Mouse (Mus musculus): ENCODE measurements at regions not wholly inside any gene's neighbourhood (a gene's known extent, or its start where the extent isn't known, plus 50 kb on each side); places are given as distances from the start of the nearest gene placed in this dataset.

DNA sequence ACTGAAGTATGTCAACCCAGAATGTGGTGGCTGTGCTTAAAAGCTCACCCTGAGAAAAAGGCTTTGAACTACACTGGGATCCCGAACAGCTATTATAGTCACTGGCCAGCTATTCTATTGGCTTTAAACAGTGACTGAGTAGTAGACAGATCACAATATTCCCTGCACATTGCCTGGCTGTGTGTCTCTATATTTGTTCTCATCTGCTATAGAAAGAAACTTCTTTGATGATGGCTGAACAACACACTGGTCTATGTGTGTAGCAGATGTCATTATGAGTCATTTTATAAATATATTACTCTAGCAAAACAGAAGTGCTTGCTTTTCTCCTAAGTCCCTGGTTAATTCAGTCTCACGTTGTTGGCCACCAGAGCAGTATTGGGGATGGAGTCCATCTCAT, 152.1 kb upstream of the Slco6d1 start:
- intact Hi-C loops (cut with DNase I), result loop anchor here (2.0 kb wide), 1 partner anchor 76 kb away; no protein-coding TSS in a partner anchor
- no peak for TF ChIP-seq CTCF (IDR thresholded peaks at IDR 0.05)
- H3K27ac ChIP-seq, result no peak overlapping the region

DNA sequence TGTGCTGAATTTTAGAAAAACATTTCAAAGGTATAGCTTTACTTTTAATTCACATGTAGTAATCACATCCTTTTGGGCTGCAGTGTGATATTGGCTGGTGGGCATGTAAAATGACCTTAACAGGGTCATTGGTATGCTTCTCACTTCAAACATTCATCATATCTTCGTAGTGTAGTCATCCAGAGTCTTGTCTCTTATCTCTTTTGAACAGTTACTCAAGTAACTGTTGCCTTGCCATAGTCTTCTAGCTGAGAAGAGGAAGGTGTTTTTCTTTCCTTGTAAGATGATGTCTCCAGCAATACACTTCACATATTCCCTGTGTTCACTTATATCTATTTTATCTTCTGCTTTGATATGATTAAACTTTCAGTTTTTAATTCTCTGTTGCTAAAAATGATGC, 150.7 kb upstream of the Slco6d1 start:
- DNase-seq (ENCODE audit: extremely low spot score in 1 of 2, low spot score in 2 of 2), result no peak
- intact Hi-C loops (cut with DNase I), result no loop called here
- H3K27ac ChIP-seq, result no peak overlapping the region
- TF ChIP-seq CTCF (IDR thresholded peaks at IDR 0.05), result no peak
- H3K4me3 ChIP-seq, result no peak overlapping the region

More for the DNA sequence above, 152.1 kb upstream of the Slco6d1 start:
- DNase-seq (ENCODE audit: extremely low spot score in 1 of 2, low spot score in 2 of 2), result no peak
- no peak overlapping the region for H3K4me3 ChIP-seq

DNA sequence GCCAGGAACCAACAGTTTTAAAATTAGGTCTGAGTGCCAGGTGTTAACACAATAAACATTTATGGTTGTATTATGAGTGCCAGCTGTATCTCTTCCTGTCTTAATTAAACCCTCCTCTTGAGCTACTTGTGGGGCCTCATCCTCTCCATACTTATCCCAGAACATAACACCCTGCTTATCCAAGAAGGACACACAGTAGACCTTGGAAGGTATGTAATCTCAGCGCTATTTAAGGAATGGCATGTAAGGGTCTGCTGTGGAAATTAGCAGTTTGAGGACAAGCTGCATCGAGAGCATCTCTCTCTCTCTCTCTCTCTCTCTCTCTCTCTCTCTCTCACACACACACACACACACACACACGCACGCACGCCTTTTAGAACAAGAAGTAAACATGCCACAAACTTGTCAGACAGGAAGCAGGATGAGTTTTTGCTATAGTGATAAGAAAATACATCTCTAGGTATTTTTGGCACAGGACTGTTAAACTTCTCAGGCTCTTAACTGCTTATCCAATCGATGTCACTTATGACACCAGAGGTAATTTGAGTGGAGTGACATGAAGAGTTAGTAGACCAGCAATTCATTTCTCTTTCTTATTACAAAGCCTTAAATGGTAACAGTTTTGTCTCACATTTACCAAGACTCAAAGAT, 146.8 kb upstream of the Slco6d1 start:
- Histone ChIP-seq H3K27ac (no peak overlapping the region), H3K4me3 (no peak overlapping the region)
- intact Hi-C loops (cut with DNase I), result no loop called here
- no peak for TF ChIP-seq CTCF (IDR thresholded peaks at IDR 0.05)
- DNase-seq (ENCODE audit: extremely low spot score in 1 of 2, low spot score in 2 of 2), result no peak

DNA sequence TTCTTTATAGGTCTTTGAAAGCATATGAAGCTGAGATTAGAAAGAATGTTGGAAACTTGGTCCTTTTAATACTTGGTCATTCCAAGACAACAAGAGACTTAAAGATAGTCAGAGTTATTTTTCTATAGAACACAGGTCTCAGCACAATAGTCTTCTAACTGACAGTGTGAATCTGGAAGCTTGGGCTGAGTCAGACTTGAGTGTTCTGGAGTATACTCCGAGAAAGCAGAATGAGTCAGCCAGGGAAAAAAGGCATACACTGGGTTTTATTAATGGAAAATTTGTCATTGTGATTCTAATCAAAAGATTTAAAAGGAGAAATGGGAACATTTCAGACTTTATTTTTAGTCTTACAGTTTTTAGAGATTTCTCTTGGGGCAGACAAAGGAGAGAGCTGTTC, 145.4 kb upstream of the Slco6d1 start:
- H3K4me3 ChIP-seq, result no peak overlapping the region
- TF ChIP-seq CTCF (IDR thresholded peaks at IDR 0.05), result no peak
- intact Hi-C loops (cut with DNase I), result no loop called here
- DNase-seq (ENCODE audit: extremely low spot score in 1 of 2, low spot score in 2 of 2), result no peak
- H3K27ac ChIP-seq, result no peak overlapping the region

DNA sequence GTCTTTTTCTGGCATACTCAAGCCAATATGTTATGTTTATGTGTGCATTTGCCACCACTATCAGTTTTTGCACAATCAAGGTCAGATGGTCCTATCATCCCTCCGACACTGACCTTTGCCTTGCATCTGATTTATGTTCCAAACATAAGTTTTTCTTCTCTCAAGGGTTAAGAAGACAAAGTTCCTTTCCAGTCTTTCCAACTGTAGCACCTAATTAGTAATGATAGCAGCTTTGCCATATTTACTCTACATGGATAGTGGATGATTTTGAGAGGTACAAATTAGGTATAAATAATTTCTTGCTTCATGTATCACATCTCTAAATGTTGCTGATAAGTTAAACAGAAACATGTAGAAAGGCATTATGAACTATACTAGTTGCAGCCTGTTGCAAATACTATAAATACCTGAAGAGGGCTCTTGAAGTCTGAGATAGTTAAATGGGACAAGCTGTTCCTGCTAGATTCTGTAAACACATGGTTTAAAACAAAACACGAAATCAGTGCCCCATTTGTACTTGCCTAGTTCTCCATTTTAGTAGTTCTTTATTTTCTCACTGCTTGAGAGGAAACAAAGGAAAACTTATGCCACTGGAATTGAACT, 141.4 kb upstream of the Slco6d1 start:
- intact Hi-C loops (cut with DNase I), result no loop called here
- H3K4me3 ChIP-seq, result no peak overlapping the region
- DNase-seq (ENCODE audit: extremely low spot score in 1 of 2, low spot score in 2 of 2), result no peak
- H3K27ac ChIP-seq, result no peak overlapping the region
- no peak for TF ChIP-seq CTCF (IDR thresholded peaks at IDR 0.05)

DNA sequence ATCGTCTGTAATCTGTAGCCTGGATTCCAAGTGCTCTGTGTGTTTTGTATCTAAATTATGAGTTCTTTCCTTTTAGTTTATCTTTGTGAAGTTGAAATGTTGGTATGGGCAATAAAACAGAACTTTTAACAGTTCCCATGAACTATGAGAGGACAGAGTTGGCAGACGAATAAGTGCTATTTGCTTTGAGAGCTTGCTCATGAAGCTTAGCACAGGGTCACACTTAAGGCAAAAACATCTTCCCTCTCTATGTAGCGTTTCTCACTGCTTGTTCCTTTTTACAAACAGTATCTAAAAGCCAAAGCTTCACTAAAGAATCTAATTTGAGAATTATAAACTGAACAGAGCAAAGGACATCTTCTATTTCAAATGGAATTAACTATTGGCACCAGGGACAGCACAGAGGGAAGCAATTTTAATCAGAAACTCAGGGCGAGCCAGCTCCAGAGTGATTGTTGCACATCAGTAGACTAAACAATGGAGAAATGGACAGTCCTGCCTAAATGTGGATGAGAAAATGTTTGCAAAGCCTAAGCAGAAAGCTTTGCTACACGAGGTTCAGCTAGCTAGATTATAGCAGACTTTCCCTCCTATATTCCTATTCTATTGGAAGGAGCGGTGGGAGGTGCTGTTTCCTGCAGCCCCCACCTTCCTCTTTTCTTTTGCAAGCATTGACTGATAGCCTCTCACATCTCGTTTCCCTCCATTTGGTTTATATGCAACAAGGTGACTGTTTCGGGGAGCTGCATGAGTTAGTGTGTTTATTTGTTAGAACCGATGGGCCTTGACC, 140.5 kb upstream of the Slco6d1 start:
- TF ChIP-seq CTCF (IDR thresholded peaks at IDR 0.05), result no peak
- Histone ChIP-seq H3K27ac (no peak overlapping the region), H3K4me3 (no peak overlapping the region)
- intact Hi-C loops (cut with DNase I), result no loop called here
- no peak for DNase-seq (ENCODE audit: extremely low spot score in 1 of 2, low spot score in 2 of 2)

DNA sequence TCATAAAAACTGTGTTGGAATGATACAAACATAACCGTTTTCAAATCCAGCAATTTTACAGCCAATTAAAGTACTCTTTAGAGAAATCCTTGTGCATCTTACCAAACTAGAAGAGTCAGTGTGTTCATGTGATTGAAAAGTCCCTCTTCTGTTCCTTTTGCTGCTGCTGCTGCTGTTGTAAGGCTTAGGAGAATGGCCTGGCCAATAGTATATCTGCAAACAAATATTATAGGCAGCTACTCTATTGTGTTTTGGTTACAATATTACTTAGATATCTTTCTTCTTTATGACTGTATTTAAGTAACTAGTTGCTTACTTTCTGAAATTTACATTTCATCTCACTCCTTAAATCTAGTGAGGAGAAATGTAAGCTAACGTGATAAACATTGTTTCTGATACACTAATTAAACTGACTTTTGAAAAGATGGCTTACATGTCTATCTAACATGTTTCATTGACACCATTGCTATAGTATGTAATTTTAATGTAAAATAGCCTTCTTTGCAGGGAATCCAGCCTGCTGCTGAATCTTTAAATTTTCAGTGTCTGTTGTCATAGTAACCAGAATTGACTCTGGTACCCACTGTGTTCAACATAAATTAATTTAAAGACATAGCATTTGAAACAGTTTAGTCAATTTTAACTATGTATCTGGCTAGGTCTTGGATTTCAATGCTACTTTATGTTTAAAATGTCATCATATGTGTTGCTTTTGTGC, 139.7 kb upstream of the Slco6d1 start:
- TF ChIP-seq CTCF (IDR thresholded peaks at IDR 0.05), result no peak
- no peak for DNase-seq (ENCODE audit: extremely low spot score in 1 of 2, low spot score in 2 of 2)
- H3K27ac ChIP-seq, result 0 out of 2 replicates have a peak overlapping the region, but pooled peaks have one; percentile 11
- intact Hi-C loops (cut with DNase I), result no loop called here
- no peak overlapping the region for H3K4me3 ChIP-seq

DNA sequence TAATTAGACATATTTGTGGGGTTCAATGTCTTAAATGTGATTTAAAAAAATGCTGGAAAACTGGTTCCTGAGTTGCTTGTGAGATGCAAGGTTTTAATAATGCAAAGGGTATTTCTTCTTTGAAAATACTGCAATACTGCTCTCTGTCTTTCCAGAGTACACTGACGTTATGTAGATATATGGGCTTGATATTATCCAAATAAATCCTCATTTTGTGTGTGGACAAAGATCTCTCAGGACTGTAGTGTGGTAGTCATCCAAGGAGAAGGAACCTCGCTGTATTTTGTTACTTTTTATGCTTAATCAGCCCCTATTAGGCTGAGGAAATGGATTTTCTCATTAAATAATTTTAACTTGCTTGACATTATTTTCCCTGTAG, 139.2 kb upstream of the Slco6d1 start:
- Histone ChIP-seq H3K27ac (no peak overlapping the region), H3K4me3 (no peak overlapping the region)
- no peak for TF ChIP-seq CTCF (IDR thresholded peaks at IDR 0.05)
- no peak for DNase-seq (ENCODE audit: extremely low spot score in 1 of 2, low spot score in 2 of 2)
- intact Hi-C loops (cut with DNase I), result no loop called here

DNA sequence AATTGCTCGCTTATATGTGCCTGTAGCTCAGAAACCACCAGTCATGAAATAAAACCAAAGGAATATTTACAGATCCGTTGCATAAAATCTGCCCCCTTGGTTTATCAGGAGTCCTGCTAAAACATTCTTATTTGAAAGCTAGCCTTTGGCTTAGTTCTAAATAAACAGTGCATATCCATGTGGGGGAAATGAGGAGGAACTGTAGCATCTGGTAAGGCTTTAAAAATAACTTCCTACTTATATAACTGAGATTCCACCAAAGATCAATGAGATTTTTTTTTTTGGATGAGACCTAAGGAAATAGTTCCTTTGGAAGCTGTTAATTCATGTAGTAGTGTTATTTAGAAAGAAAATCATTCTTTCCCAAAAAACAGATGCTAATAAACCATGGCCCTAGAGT, 117.8 kb upstream of the Slco6d1 start:
- TF ChIP-seq CTCF (IDR thresholded peaks at IDR 0.05), result no peak
- intact Hi-C loops (cut with DNase I), result loop anchor here (5.0 kb wide), 1 partner anchor 111 kb away; no protein-coding TSS in a partner anchor
- Histone ChIP-seq H3K27ac (peak overlapping the region; percentile 66), H3K4me3 (no peak overlapping the region)
- no peak for DNase-seq (ENCODE audit: extremely low spot score in 1 of 2, low spot score in 2 of 2)

DNA sequence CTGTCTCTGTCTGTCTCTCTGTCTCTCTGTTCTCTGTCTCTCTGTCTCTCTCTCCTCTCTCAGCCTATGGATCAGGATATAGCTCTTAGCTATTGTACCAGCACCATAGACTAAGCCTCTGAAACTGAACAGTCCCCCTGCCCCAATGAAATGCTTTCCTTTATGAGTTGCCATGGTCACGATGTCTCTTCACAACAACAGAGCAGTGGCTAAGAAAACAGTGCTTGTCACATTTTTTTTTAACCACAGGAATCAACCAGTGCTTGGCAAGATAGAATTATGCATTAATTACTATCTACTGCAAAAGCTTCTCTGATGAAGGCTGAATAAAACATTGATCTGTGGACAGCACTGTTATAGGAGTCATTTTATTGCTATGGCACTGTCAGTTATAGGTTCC, 114.6 kb upstream of the Slco6d1 start:
- no peak for DNase-seq (ENCODE audit: extremely low spot score in 1 of 2, low spot score in 2 of 2)
- Histone ChIP-seq H3K27ac (no peak overlapping the region), H3K4me3 (no peak overlapping the region)
- no peak for TF ChIP-seq CTCF (IDR thresholded peaks at IDR 0.05)
- intact Hi-C loops (cut with DNase I), result no loop called here

DNA sequence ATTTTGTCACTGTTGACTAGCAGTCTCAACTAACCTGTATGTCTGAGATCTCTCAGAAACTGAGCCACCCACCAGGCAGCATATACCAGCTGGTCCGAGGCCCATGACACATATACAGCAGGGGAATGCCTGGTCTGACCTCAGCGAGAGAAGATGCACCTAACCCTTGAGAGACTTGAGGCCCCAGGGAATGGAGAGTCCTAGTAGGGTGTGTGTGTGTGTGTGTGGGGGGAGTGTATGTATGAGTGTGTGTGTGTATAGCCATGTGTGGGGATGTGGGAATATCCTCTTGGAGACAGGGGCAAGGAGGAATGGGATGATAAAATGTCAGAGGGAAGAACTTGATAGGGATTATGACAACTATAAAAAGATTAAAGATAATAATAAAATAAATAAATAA, 113.4 kb upstream of the Slco6d1 start:
- TF ChIP-seq CTCF (IDR thresholded peaks at IDR 0.05), result no peak
- no peak overlapping the region for H3K4me3 ChIP-seq
- no peak overlapping the region for H3K27ac ChIP-seq
- no peak for DNase-seq (ENCODE audit: extremely low spot score in 1 of 2, low spot score in 2 of 2)
- intact Hi-C loops (cut with DNase I), result no loop called here

DNA sequence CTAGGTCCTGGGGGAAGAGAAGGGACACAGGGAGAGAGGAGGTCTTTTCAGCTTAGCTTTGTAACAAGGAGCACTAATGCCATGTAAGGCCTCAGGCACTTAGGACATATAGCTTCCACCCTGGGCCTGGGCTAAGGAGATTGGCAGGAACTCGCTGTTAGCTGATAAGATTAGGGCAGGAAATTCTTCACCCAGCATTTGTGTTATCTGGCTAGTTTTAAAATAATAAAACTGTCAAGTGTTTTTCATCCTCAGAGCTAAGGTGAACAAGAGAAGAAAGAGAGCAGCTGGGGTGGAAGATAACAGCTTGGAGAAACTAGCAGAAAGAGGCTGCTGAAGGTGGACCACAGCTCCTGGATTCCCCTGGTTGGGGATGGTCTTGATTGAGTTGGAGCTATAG, 111.0 kb upstream of the Slco6d1 start:
- Histone ChIP-seq H3K27ac (no peak overlapping the region), H3K4me3 (no peak overlapping the region)
- DNase-seq (ENCODE audit: extremely low spot score in 1 of 2, low spot score in 2 of 2), result no peak
- intact Hi-C loops (cut with DNase I), result no loop called here
- no peak for TF ChIP-seq CTCF (IDR thresholded peaks at IDR 0.05)

Measured in left cerebral cortex, adult 2 months (tissue).